Mouse (Mus musculus) erythroblast, embryonic 14.5 days (primary cell): ENCODE data around the gene Cfap126. TPM values are rescaled to one million over a fixed set of nuclear protein-coding genes. Genes with fewer than 3 reads are reported as not detected.
A peak's percentile ranks its signal among the peaks of the same experiment; 100 is the strongest.

Experiments
- H3K27me3 ChIP-seq: 2 replicates; pipeline ENCODE4 v1.6.1; 2012; ENCODE audit warnings: inconsistent platforms; ENCODE audit not compliant: control insufficient read depth
- H3K36me3 ChIP-seq: 2 replicates; pipeline ENCODE4 v1.6.1; 2012; ENCODE audit warnings: mild to moderate bottlenecking, inconsistent platforms; ENCODE audit not compliant: control insufficient read depth
- H3K4me1 ChIP-seq: 2 replicates; pipeline ENCODE4 v1.6.1; 2012; ENCODE audit warnings: inconsistent platforms; ENCODE audit not compliant: control insufficient read depth
- H3K4me3 ChIP-seq: replicated peaks from 2 replicates; pipeline ENCODE3; 2012; ENCODE audit warnings: moderate library complexity, mild to moderate bottlenecking, inconsistent platforms
- H3K9me3 ChIP-seq: 2 replicates; pipeline ENCODE4 v1.6.1; 2012; ENCODE audit warnings: low read length, inconsistent platforms, mixed read lengths; ENCODE audit not compliant: control insufficient read depth
- GATA1 ChIP-seq: IDR thresholded peaks from 2 replicates; pipeline ENCODE4 v1.6.1; 2012; ENCODE audit warnings: low read length, inconsistent platforms, mixed read lengths
- TAL1 ChIP-seq: IDR thresholded peaks from 3 replicates; pipeline ENCODE4 v1.6.1; 2012; ENCODE audit warnings: low read length, inconsistent platforms, mixed read lengths
- polyA plus RNA-seq: library from polyadenylated mRNA; stranded (reverse); fragments of >175 nt; gene quantifications from 2 replicates; pipeline ENCODE4 v1.2.3, GENCODE M21; 2012

The Cfap126 gene
- polyA plus RNA-seq, 1 experiment: 0.37 TPM

DNA sequence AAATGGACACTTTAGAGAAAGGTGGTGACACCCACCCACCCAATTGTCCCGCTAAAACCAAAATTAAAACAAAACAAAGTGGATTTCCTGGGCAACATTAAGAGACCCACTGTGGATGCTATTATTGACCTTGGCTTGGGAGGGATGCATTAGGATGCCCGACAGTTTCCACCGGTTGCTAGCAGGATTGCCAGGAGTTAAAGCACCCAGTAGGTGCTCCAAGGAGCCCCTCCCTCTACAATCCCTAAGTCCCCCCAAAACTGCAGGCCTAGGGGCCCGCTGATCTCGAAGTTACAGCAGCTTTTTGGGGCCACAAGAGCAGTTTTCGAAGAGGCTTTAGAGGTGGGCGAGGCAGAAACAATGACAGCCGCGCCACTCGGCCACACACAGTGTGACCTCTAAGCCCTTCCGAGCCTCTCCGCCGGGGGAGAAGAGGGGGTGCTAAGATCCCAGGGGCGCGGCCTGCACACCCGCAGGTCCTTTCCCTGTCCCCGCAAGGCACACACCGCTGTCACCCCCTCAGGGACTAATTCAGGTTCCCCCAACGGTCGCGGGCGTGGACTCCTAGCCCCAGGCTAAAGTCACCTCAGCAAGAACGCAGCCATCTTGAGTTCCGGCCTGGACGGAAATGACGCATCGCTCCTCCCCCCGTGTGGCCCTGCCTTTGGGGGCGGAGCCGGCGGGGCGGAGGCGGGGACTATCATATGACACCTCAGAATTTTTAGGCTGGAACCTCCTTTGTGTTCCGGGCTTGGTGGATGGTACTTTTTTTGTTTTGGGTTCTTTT, 36.4 kb downstream of the Cfap126 start, which contains the start of the genes Sdhc and Mpz:
Gene Sdhc (minus strand): TSS at position 630 of the 787 bp plus-strand sequence.
Gene Mpz (plus strand): TSS at position 738 of the 787 bp plus-strand sequence.
- Histone ChIP-seq H3K27me3 (peaks cover 5% of the 10 kb centered on the region), H3K4me1 (peaks cover 40% of the 10 kb centered on the region), H3K36me3 (peaks cover 15% of the 10 kb centered on the region), H3K4me3 (peak within 1 kb of the TSS; percentile 92), H3K9me3 (no peaks in the 10 kb centered on the region)
- TF ChIP-seq GATA1 (no peak), TAL1 (no peak)

DNA sequence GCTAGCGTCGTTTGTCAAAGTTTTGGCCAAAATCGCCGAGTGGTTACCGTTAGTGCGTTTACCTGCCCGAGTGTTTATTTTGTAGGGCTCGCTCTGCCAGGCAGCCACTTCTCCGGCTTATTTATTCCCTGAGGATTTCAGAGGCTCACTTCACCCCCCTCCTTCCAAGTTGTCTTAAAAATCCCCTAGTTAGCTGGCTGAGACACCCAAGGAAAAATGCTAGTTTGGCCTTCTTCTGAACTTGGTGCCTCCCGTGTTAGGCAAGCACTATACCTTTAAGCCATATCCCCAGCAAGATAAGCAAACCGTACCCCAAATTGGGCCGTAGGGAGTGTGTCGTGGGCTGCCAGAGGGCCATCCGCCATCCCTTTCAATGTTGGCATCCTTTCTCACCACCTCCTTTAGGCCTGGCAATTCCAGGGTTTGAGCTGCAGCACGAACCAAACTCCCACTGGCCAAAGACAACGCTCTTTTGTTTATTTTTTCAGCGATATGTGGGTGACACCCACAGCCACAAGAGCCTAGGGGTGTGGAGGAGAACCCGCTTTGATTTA, 37.2 kb downstream of the Cfap126 start:
- peak; percentile 21; the same call in 1 of the 2 replicates for TF ChIP-seq GATA1
- TF ChIP-seq TAL1: no peak
- H3K4me3 ChIP-seq: peak overlapping the region; percentile 92

DNA sequence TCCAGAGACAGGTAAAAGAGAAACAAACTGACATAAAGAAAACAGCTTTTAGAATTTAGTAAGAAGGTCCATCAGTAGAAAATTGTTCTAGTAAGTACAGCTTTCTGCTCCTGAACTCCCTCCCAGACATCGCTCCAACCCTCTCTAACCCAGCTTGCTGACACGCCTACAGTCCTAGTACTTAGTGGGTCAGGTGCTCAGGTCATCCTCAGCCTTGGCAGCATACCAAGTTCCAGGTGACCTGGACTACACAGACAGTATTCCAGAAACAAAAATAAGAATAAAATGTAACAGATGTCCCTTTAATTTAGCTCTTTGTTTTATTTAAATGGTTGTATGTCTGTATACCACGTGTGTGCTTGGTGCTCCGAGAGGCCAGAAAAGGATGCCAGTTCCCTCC, 38.2 kb downstream of the Cfap126 start:
- TF ChIP-seq TAL1: no peak
- no peak for TF ChIP-seq GATA1
- H3K36me3 ChIP-seq: peaks cover 4% of the 10 kb centered on the region
- H3K9me3 ChIP-seq: no peaks in the 10 kb centered on the region
- peaks cover 40% of the 10 kb centered on the region for H3K4me1 ChIP-seq
- H3K27me3 ChIP-seq: peaks cover 22% of the 10 kb centered on the region
- H3K4me3 ChIP-seq: no peak overlapping the region

More for the DNA sequence above, 37.2 kb downstream of the Cfap126 start:
- Histone ChIP-seq H3K4me1 (peaks cover 40% of the 10 kb centered on the region), H3K36me3 (peaks cover 7% of the 10 kb centered on the region), H3K27me3 (peaks cover 12% of the 10 kb centered on the region), H3K9me3 (no peaks in the 10 kb centered on the region)

DNA sequence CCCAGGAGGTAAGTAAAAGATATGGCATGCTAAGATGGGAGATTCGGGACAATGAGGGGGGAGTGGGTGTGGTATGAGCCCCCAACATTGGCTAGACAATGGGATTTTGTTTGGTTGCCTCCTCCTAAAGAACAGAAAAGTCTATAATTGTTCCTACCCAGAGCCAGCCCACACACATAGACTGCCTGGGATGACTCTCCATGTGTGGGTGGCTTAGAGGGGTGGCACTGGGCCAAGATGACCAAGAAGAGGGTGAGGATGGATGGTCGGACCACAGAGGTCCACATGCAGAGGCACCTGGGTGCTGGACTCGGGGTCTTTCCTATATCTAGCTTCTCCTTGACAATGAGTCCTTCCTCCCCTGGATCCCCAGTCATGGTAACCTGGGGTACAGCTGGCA, 42.9 kb downstream of the Cfap126 start:
- Histone ChIP-seq H3K4me1 (peaks cover 14% of the 10 kb centered on the region), H3K9me3 (no peaks in the 10 kb centered on the region), H3K27me3 (peaks cover 65% of the 10 kb centered on the region), H3K4me3 (no peak overlapping the region), H3K36me3 (no peaks in the 10 kb centered on the region)
- TF ChIP-seq TAL1: no peak
- TF ChIP-seq GATA1: no peak

DNA sequence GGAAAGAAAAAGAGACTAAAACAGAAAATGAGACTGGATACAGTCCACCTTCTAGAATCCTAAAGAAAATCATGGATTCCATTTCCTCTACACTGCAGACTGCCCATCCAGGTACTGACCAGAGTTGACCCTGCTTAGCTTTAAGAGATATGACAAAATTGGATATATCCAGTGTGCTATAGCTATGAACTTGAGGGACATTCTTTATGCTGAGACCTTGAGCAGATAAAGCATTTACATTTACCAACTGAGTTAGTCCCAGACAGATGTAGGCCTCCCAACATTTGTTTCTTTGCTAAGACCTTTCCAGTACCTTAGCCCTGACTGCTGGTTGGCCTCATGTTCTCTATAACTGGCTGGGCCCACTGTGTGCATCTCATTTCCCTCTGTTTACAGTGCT, 44.2 kb downstream of the Cfap126 start:
- Histone ChIP-seq H3K36me3 (no peaks in the 10 kb centered on the region), H3K4me1 (peaks cover 6% of the 10 kb centered on the region), H3K9me3 (no peaks in the 10 kb centered on the region), H3K27me3 (peaks cover 65% of the 10 kb centered on the region), H3K4me3 (no peak overlapping the region)
- TF ChIP-seq GATA1 (no peak), TAL1 (no peak)

DNA sequence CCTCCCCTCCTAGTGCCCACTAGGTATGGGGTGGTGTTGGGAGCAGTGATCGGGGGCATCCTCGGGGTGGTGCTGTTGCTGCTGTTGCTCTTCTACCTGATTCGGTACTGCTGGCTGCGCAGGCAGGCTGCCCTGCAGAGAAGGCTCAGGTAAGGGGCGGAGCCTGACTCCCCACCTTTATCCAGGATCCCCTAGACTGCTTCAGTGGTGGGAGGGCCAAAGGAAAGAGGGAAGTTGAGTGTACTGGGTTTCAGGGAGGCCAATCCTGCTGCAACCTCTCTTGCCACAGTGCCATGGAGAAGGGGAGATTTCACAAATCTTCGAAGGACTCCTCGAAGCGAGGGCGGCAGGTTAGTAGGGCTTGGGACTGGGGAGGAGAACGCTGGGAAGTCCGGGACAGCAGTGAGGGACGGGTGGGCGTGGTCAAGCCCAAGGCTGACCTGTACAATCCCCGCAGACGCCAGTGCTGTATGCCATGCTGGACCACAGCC, 45.8 kb downstream of the Cfap126 start:
- Histone ChIP-seq H3K27me3 (peaks cover 63% of the 10 kb centered on the region), H3K4me3 (peak overlapping the region; percentile 9), H3K9me3 (no peaks in the 10 kb centered on the region), H3K36me3 (no peaks in the 10 kb centered on the region), H3K4me1 (peaks cover 6% of the 10 kb centered on the region)
- TF ChIP-seq GATA1 (no peak), TAL1 (no peak)

DNA sequence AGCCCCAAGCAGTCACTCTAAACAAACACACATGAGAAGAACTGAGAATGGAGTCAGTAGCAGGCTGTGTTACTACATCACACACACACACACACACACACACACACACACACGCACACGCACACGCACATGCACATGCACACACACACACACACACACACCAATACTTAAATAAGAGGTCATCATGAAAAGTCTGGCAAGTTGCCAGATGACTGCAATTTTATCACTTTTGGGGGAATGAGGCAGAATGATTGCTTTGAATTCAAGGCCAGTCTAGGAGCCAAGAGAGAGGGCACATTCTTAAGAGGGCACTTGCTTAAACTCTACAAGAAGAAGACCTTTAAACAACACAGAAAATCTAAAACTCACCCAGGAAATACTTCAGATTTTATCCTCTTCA, 48.8 kb downstream of the Cfap126 start:
- H3K27me3 ChIP-seq: peaks cover 44% of the 10 kb centered on the region
- H3K4me3 ChIP-seq: no peak overlapping the region
- H3K36me3 ChIP-seq: no peaks in the 10 kb centered on the region
- H3K9me3 ChIP-seq: no peaks in the 10 kb centered on the region
- H3K4me1 ChIP-seq: peaks cover 6% of the 10 kb centered on the region
- TF ChIP-seq GATA1 (no peak), TAL1 (no peak)

DNA sequence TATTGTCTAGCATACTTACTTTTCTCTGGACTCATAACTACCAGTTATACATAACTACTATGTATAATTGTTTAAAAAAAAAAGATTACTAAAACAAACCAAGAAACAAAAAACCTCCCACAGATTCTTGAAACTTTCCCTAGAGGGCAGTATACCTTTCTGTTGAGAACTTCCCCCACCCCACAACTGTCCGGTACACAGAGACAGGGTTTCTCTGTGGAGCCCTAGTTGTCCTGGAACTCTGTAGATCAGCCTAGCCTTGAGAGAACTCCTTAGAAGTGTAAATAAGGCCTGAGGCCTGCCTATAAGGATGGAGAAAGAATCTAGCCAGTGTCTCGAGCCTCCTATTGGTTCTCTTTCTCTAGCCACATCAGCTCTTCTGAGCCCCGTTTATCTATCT, 50.5 kb downstream of the Cfap126 start:
- no peak for TF ChIP-seq GATA1
- TF ChIP-seq TAL1: no peak
- Histone ChIP-seq H3K4me3 (no peak overlapping the region), H3K9me3 (no peaks in the 10 kb centered on the region), H3K27me3 (peaks cover 33% of the 10 kb centered on the region), H3K4me1 (peaks cover 6% of the 10 kb centered on the region), H3K36me3 (no peaks in the 10 kb centered on the region)

DNA sequence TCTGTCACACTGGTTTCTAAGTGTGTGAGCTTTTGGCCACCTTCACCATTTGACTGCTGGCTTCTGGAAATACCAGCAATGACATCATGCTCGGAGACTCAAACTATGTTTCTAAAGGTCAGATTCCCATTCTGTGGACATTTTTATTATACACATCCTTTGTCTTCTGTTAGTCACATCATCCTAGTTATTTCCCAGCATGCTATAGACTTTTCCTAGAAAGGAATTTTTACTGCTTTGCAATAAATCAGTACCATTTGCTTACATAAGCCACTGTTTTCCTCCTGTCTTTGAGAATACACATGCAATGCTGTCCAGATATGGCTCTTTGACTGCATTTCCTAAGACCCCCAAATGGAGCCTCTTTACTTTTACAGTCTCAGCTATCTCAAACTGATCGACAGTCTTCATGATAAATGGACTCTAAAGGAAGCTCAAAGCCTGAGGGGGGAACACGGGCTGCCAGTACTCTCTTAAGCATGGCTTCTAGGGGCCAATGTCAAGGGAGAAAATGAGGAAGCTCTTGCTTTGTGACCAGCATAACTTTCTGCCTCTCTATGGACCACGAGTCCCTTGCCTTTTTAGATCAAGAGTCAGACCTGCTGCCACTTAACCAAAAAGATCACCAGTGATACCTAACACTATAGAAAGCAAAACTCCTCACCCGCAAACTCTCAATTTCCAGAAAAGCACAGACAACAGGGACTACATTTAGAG, 52.1 kb downstream of the Cfap126 start:
- no peak overlapping the region for H3K4me3 ChIP-seq
- H3K9me3 ChIP-seq: no peaks in the 10 kb centered on the region
- TF ChIP-seq TAL1 (no peak), GATA1 (no peak)
- H3K27me3 ChIP-seq: peaks cover 18% of the 10 kb centered on the region
- no peaks in the 10 kb centered on the region for H3K36me3 ChIP-seq
- H3K4me1 ChIP-seq: no peaks in the 10 kb centered on the region
